Mouse (Mus musculus): ENCODE data around the gene Shcbp1l.

- TF ChIP-seq CTCF (IDR thresholded peaks at IDR 0.05; ENCODE audit: insufficient read depth, low read length) (no peak), POLR2A (IDR thresholded peaks at IDR 0.05; ENCODE audit: borderline replicate concordance, extremely low read depth, low read depth, low read length) (no peak)
Measured at GRCm38 (mm10) chr1:153453146-153453642, 28.2 kb downstream of the Shcbp1l start.

Measured in lung, adult 2 months (tissue).